Mouse (Mus musculus): Measurements from ENCODE around the gene Pgbd5.
A peak's percentile ranks its signal among the peaks of the same experiment; 100 is the strongest.

The Pgbd5 gene

GRCm38 (mm10) chr8:124389495-124389894 lies 50.0 kb downstream of the Pgbd5 start:
- DNase-seq: peak; percentile 94

- peak; percentile 90 for DNase-seq
These were observed 53.1 kb downstream of the Pgbd5 start for GRCm38 (mm10) chr8:124386225-124386899.

- DNase-seq: no peak
These were observed 55.1 kb downstream of the Pgbd5 start for GRCm38 (mm10) chr8:124384336-124384735.

DNA sequence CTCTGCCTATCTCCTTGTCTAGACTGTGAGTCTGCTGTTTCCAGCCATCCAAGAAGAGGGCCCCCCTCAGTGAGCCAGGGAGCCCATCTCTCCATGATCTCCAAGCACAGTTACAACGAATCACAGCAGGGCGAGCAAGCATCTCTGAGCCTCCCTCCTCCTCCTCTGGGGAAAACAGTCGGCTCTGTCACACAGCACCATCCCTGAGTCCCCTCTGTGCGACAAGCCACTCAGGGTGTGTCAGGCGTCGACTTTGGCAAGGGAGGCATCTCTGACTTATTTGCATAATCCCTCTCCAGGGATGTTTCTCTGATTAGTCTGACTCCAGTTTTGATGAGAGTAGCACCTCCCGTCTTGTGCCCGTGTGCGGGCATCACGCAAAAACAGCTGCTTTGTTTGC lies 57.2 kb downstream of the Pgbd5 start:
- no peak for DNase-seq

- DNase-seq: no peak
These were observed 60.2 kb downstream of the Pgbd5 start for GRCm38 (mm10) chr8:124379289-124379688.

DNA sequence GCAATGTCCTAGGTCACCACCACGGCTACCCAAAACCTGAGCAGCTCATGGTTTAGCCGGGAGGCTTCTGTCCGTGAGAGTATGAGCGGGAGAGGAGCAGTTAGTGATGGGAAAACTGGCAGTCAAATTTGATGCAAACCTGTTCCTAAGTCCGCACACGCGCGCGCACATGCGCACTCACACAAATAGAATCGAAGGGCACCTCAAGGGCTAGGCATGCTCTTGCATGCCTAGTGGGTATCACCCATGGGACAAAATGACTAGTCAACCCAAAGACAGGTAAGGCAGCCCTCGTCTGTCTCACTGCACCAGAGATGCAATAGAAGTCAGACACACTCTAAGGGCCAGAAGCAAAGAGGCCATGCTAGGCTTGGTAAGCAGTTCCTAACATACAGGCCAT lies 63.1 kb downstream of the Pgbd5 start:
- DNase-seq: no peak

GRCm38 (mm10) chr8:124375727-124376126 lies 63.7 kb downstream of the Pgbd5 start:
- no peak for DNase-seq

- no peak for DNase-seq
These were observed 64.3 kb downstream of the Pgbd5 start for GRCm38 (mm10) chr8:124375168-124375567.

DNA sequence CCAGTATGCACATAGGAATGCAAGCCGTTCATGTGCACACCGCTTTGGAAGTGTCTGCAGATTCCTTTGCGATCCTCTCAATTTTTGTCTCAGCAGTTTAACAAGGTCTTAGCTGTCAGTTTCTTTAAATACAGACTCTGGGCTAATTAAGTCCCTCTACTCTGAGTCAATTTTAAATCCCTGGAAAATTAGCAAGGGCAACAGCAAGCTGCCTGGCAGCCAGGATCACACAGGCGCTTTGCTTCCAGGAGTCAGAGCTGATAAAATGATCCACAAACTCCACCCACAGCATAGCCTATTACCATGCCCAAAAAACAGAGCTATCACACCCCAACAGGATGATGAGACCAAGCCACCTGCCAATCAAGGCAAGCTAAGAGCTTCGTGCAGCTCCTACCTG lies 65.7 kb downstream of the Pgbd5 start:
- no peak for DNase-seq

DNA sequence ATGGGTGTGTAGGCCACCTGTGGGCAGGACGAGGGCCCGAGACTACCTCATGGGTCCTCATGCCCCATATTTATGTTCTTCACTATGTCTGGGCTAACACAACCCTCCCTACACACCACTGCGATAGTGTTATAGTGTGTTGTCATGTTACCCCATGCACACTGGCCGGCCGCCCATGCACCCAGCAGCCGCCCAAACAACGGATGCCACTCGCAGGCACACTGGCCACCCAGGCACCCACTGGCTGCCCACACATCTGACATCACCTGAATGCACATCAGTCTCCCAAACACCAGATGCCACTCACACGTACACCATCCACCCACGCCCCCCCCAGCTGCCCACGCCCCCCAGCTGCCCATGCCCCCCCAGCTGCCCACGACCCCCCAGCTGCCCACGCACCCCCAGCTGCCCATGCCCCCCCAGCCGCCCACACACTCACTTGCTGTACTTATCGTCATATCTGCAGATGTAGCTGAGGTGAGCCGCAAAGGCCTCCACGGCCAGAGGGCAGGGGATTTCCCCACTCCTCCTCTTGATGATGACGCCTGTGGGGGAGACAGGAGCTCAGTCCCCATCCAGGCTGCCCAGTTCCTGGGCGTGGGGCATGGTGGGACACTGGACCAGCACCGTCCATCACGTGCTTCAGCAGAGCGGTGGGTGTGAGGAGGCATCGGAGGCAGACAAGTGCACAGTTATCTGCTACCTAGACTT lies 67.9 kb downstream of the Pgbd5 start:
- no peak for DNase-seq

- DNase-seq: peak; percentile 59
These were observed 68.9 kb downstream of the Pgbd5 start for GRCm38 (mm10) chr8:124370422-124371183.

GRCm38 (mm10) chr8:124368213-124368612 lies 71.2 kb downstream of the Pgbd5 start:
- DNase-seq: peak; percentile 73

DNA sequence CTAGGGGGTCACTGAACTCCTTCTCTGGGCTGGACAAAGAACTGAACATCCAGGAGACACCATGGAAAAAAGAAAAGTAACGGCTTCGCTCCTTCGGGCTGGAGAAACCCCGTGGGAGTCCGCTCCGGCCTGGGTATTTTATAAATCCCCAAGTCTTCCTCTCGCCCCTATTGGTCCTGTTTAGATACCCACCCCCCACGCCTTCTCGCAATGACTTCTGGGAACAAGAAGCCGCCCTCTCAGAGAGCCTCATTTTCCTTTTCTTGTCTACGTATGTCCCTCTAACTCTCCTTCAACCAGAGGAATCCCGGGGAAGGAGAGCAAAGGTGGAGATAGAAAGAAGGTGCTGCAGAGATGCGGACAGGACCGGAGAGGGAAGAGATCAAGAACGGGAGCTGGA lies 76.1 kb downstream of the Pgbd5 start:
- no peak for DNase-seq

GRCm38 (mm10) chr8:124362589-124362988 lies 76.9 kb downstream of the Pgbd5 start:
- DNase-seq: no peak

DNA sequence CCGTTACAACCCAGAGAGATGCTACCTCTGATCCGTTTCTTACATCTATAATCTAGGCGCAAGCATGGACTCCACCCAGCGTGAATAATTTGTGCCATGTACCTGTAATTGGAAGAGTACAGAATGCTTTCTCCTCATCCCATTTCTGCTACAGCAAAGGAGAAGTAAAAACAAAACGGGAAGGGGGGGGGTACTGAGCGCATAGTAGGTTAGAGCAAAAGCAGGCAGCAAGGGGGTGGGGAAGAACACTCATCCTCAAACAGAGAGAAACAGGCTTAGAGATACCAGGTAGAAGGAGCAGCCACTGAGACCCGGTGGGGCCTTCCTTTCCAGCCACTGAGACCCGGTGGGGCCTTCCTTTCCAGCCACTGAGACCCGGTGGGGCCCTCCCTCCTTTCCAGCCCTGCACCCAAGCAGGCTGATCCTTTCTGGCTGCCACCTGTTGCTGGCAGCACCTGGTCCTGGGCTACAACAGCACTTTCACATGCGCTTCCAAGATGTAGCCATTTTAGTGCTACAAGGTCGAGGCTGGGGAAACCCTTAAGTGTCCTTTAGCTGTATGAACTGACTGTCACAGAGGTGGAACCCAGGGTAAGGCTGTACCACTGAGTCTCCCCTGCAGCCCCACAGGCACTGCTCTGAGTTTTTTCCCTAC lies 77.6 kb downstream of the Pgbd5 start:
- DNase-seq: no peak

- DNase-seq: no peak
These were observed 78.5 kb downstream of the Pgbd5 start for GRCm38 (mm10) chr8:124360911-124361310.

DNA sequence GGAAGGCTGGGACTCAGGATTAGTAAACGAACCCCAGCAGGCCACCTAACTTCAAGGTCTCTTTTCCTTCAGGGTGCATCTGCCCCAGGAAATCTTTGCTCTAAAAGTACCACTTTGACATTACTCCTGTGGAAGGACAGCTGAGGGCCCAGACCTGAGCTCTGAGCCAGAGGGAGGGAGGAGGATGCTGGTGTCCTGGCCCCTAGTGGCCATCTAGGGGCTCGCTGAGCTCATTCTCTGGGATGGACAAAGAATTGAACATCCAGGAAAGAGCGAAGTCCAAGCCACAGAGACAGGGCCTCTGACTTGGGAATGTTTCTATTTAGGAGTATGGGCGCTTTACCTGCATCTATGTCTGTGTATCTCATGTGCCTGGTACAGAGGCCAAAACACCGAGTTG lies 87.8 kb downstream of the Pgbd5 start:
- no peak for DNase-seq

- peak; percentile 77 for DNase-seq
These were observed 89.8 kb downstream of the Pgbd5 start for GRCm38 (mm10) chr8:124349663-124350062.

DNA sequence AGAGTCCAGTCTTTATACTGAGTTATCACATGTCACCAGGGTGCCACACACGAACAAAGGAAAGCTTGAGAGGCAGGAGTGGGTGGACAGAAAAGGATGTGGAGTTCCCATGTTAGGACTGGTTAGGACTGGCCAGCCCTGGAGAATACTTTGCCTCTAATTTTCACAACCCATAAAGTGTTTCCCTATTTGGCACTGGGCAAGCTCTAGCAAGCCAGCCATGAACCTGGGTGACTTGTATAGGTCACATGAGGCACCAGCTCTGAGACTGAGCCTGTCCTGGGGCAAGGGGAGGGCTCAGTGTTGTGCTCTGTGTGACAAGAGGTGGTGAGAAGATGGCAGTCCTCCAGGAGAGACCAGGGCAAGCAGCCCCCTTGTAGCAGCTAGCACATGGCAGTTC lies 91.4 kb downstream of the Pgbd5 start:
- no peak for DNase-seq

GRCm38 (mm10) chr8:124346852-124347523 lies 92.5 kb downstream of the Pgbd5 start:
- peak; percentile 54 for DNase-seq

- no peak for DNase-seq
These were observed 94.4 kb downstream of the Pgbd5 start for GRCm38 (mm10) chr8:124345098-124345497.

DNA sequence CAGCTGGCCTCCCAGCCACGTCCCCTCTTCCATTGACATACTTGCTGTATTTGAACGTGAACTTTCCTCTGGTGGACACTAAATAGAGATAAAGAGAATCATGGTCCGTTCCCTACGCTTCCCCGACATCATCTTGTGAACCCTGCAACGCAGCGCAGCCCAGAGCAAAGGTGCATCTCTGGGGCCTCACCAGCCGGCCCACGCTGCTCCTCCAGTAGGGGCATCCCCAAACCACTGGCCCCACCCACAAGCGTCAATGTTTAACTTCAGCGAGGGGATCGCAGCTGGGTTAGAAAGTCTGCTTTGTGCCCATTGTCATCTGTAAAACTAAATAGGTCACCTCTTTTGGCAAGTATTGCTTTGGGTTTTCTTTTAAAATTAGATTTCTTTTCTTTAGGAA lies 95.5 kb downstream of the Pgbd5 start:
- no peak for DNase-seq

DNA sequence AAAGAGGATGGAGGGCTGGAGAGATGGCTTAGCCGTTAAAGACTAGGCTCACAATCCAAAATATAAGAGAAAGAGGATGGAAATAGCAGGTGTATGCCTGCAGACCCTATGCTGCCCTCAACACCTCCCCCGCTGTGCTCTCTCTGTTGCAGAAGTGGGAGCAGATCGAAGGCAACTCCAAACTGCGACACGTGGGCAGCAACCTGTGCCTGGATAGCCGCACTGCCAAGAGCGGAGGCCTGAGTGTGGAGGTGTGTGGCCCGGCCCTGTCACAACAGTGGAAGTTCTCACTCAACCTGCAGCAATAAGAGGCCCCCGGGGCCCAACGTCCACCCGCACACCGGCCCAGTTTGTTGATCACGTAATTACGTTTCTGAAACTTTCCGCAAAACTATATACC lies 96.3 kb downstream of the Pgbd5 start:
- DNase-seq: peak; percentile 66

All from right cerebral cortex, adult 18-20 months (tissue).